Mouse (Mus musculus): Measurements from ENCODE around the gene Cfap74. TPM values are rescaled to one million over a fixed set of nuclear protein-coding genes. Genes with fewer than 3 reads are reported as not detected.

Gene Cfap74
- polyA plus RNA-seq, 1 experiment: 21.9 TPM

GRCm38 (mm10) chr4:155370737-155371715, 38.0 kb upstream of the Cfap74 start:
- H3K4me1 ChIP-seq (ENCODE audit: control insufficient read depth, insufficient read depth, low read length): peaks cover 5% of the 10 kb centered on the region
- H3K27ac ChIP-seq (ENCODE audit: insufficient read depth, low read length): no peak overlapping the region
- H3K4me3 ChIP-seq (ENCODE audit: insufficient read depth, low read length): no peak overlapping the region
- no peak for TF ChIP-seq CTCF (IDR thresholded peaks at IDR 0.05; ENCODE audit: extremely low read depth, insufficient read depth, low read length)
- TF ChIP-seq POLR2A (IDR thresholded peaks at IDR 0.05; ENCODE audit: extremely low read depth, insufficient read depth, low read length): no peak

- Histone ChIP-seq H3K27ac (ENCODE audit: insufficient read depth, low read length) (no peak overlapping the region), H3K4me1 (ENCODE audit: control insufficient read depth, insufficient read depth, low read length) (peaks cover 5% of the 10 kb centered on the region), H3K4me3 (ENCODE audit: insufficient read depth, low read length) (no peak overlapping the region)
- TF ChIP-seq CTCF (IDR thresholded peaks at IDR 0.05; ENCODE audit: extremely low read depth, insufficient read depth, low read length) (no peak), POLR2A (IDR thresholded peaks at IDR 0.05; ENCODE audit: extremely low read depth, insufficient read depth, low read length) (no peak)
These were observed 36.9 kb upstream of the Cfap74 start for GRCm38 (mm10) chr4:155371797-155372735.

GRCm38 (mm10) chr4:155381974-155382373, 27.0 kb upstream of the Cfap74 start:
- TF ChIP-seq CTCF (IDR thresholded peaks at IDR 0.05; ENCODE audit: extremely low read depth, insufficient read depth, low read length) (no peak), POLR2A (IDR thresholded peaks at IDR 0.05; ENCODE audit: extremely low read depth, insufficient read depth, low read length) (no peak)
- Histone ChIP-seq H3K27ac (ENCODE audit: insufficient read depth, low read length) (peak overlapping the region; percentile 55), H3K4me3 (ENCODE audit: insufficient read depth, low read length) (no peak overlapping the region), H3K4me1 (ENCODE audit: control insufficient read depth, insufficient read depth, low read length) (peaks cover 12% of the 10 kb centered on the region)

- peak overlapping the region; percentile 55 for H3K27ac ChIP-seq (ENCODE audit: insufficient read depth, low read length)
- peaks cover 12% of the 10 kb centered on the region for H3K4me1 ChIP-seq (ENCODE audit: control insufficient read depth, insufficient read depth, low read length)
- no peak overlapping the region for H3K4me3 ChIP-seq (ENCODE audit: insufficient read depth, low read length)
- TF ChIP-seq CTCF (IDR thresholded peaks at IDR 0.05; ENCODE audit: extremely low read depth, insufficient read depth, low read length) (no peak), POLR2A (IDR thresholded peaks at IDR 0.05; ENCODE audit: extremely low read depth, insufficient read depth, low read length) (no peak)
These were observed 26.2 kb upstream of the Cfap74 start for GRCm38 (mm10) chr4:155382752-155383151.

- no peak for TF ChIP-seq POLR2A (IDR thresholded peaks at IDR 0.05; ENCODE audit: extremely low read depth, insufficient read depth, low read length)
- TF ChIP-seq CTCF (IDR thresholded peaks at IDR 0.05; ENCODE audit: extremely low read depth, insufficient read depth, low read length): no peak
- H3K4me1 ChIP-seq (ENCODE audit: control insufficient read depth, insufficient read depth, low read length): peaks cover 12% of the 10 kb centered on the region
- H3K4me3 ChIP-seq (ENCODE audit: insufficient read depth, low read length): no peak overlapping the region
- H3K27ac ChIP-seq (ENCODE audit: insufficient read depth, low read length): peak overlapping the region; percentile 55
These were observed 25.7 kb upstream of the Cfap74 start for GRCm38 (mm10) chr4:155383326-155383725.

GRCm38 (mm10) chr4:155387166-155387565, 21.8 kb upstream of the Cfap74 start:
- peaks cover 8% of the 10 kb centered on the region for H3K4me1 ChIP-seq (ENCODE audit: control insufficient read depth, insufficient read depth, low read length)
- TF ChIP-seq POLR2A (IDR thresholded peaks at IDR 0.05; ENCODE audit: extremely low read depth, insufficient read depth, low read length) (no peak), CTCF (IDR thresholded peaks at IDR 0.05; ENCODE audit: extremely low read depth, insufficient read depth, low read length) (no peak)

GRCm38 (mm10) chr4:155395471-155395870, 13.5 kb upstream of the Cfap74 start:
- peak overlapping the region; percentile 22 for H3K27ac ChIP-seq (ENCODE audit: insufficient read depth, low read length)
- TF ChIP-seq CTCF (IDR thresholded peaks at IDR 0.05; ENCODE audit: extremely low read depth, insufficient read depth, low read length): no peak
- peak; percentile 82 for TF ChIP-seq POLR2A (IDR thresholded peaks at IDR 0.05; ENCODE audit: extremely low read depth, insufficient read depth, low read length)
- H3K4me3 ChIP-seq (ENCODE audit: insufficient read depth, low read length): no peak overlapping the region
- peaks cover 5% of the 10 kb centered on the region for H3K4me1 ChIP-seq (ENCODE audit: control insufficient read depth, insufficient read depth, low read length)

More at GRCm38 (mm10) chr4:155387166-155387565, 21.8 kb upstream of the Cfap74 start:
- H3K27ac ChIP-seq (ENCODE audit: insufficient read depth, low read length): no peak overlapping the region
- no peak overlapping the region for H3K4me3 ChIP-seq (ENCODE audit: insufficient read depth, low read length)

GRCm38 (mm10) chr4:155396751-155397150, 12.2 kb upstream of the Cfap74 start:
- Histone ChIP-seq H3K27ac (ENCODE audit: insufficient read depth, low read length) (peak overlapping the region; percentile 60; the same call in 1 of the 2 replicates), H3K4me1 (ENCODE audit: control insufficient read depth, insufficient read depth, low read length) (peaks cover 5% of the 10 kb centered on the region), H3K4me3 (ENCODE audit: insufficient read depth, low read length) (peak overlapping the region; percentile 96)
- TF ChIP-seq CTCF (IDR thresholded peaks at IDR 0.05; ENCODE audit: extremely low read depth, insufficient read depth, low read length): no peak
- TF ChIP-seq POLR2A (IDR thresholded peaks at IDR 0.05; ENCODE audit: extremely low read depth, insufficient read depth, low read length): no peak
